Mouse (Mus musculus) ovary, postnatal 14 days (tissue): ENCODE results near the gene Kcnk3.

Experiments
- DNase-seq: peaks from one replicate; pipeline ENCODE4 v3.0.0; 2022; ENCODE audit warnings: low spot score

Gene Kcnk3

DNA sequence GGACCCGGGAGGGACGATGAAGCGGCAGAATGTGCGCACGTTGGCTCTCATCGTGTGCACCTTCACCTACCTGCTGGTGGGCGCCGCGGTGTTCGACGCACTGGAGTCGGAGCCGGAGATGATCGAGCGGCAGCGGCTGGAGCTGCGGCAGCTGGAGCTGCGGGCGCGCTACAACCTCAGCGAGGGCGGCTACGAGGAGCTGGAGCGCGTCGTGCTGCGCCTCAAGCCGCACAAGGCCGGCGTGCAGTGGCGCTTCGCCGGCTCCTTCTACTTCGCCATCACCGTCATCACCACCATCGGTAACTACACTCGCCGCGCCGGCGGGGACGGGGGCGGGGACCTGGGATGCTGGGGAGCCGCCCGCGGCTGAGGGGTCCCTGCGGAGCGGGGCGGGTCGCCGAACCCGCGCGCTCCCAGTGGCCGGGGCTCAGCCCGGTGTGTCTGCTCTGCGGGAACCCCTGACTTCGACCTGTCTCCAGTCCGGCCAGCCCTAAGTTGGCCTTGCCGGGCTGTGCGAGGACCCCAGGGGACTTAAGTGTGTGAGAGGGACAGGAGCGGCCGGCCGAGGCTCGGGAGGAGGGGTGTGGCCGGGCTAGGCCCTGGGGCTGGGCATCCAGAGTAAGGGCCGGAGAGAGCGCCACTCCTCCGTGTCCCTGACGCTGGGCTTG, 465 bp downstream of the Kcnk3 start:
- DNase-seq, result no peak

DNA sequence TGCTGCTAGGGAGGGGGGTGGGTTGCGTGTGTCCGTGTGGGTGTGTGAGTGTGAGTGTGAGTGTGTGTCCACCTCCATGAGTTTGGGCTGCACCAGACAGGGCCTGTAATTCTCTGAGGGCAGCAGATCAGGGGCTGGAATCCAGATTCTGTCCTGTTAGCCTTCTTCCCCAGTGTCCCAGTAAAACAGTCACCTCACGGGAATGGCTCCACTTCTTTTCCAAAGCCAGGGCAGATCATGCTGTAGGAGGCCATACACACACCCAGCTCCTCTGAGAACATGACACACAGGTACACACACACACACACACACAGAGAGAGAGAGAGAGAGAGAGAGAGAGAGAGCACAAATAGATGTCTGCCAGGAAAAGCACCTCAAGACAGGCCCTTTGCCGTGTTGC, 1.1 kb downstream of the Kcnk3 start:
- DNase-seq, result no peak

DNA sequence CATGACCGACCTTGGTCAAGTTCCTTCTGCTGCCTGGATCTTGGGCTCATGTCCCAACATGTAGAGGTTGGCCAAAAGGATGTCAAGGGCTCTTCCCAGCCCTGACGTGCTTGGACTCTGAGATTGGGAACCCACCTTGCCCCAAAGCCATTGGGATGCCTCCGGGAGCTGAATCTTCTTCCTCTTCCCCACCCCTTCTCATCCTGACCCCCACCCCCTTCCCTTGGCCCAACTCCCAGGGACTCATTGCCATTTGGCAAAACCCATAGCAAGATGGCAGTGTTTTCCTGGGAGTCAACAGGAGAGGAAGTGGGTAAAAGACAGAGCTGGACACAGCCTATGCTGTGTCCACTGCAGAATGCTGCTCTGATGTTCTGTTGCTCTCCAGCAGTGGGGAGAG, 1.6 kb downstream of the Kcnk3 start:
- no peak for DNase-seq

DNA sequence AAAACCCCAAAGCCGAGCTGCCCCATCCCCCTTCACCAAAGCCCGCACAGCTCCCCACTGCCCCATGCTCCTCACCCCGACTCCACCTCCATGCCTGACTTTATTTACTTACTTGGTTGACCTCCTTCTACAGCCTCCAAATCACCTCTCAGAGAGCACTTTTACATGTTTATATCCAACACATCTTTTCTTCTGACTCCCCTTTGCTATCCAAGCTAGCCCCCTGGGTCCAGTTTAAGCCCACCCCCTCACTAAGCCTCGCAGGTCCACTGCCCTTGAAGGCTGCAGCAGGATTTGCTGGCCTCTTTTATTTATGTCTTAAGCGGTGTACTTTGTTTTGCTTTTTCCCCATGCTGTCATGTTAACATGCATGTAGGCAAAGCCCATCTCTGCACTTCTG, 2.3 kb downstream of the Kcnk3 start:
- no peak for DNase-seq

DNA sequence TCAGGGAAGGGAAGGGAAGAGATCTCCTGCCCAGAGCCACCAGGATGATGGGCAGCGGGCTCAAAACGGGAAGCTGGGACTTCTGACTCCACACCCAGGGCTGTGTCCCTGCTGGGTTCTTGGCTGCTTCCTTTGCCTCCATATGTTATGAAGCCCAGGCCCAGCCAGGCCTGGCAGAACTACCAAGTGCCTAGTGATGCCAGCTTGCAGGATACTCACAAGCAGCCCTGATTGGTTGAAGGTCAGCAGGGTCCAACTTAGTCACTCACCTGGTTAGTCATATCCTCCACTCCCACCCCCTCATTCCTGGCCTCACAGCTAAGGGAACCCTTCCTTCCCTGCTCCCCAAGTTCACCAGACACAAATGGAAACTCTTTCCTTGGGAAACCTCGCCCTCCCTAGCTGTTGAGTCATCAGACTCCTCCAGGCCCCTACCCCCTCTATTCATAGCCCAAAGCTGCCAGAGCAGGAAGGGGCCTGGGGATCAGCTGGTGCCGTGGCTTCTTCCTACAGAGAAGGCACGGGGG, 3.3 kb downstream of the Kcnk3 start:
- DNase-seq, result no peak

DNA sequence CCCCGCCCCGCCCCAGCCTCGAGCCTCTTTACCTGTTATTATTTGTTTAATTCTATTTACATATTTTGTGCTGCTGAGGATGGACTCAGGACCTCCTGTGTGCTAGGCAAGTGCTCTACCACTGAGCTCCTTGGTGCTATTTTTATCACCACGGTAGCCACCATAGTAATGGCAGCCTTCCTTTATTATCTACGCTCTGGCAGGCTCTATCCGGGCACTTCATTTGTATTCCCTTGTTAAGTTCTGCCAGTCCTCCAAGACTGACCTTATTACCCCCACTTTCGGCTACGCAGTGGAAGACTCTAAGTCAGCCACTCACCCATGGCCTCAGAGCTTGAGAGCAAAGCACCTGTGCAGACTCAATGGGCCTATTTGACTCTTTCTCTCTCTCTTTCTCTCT, 3.8 kb downstream of the Kcnk3 start:
- DNase-seq, result no peak

DNA sequence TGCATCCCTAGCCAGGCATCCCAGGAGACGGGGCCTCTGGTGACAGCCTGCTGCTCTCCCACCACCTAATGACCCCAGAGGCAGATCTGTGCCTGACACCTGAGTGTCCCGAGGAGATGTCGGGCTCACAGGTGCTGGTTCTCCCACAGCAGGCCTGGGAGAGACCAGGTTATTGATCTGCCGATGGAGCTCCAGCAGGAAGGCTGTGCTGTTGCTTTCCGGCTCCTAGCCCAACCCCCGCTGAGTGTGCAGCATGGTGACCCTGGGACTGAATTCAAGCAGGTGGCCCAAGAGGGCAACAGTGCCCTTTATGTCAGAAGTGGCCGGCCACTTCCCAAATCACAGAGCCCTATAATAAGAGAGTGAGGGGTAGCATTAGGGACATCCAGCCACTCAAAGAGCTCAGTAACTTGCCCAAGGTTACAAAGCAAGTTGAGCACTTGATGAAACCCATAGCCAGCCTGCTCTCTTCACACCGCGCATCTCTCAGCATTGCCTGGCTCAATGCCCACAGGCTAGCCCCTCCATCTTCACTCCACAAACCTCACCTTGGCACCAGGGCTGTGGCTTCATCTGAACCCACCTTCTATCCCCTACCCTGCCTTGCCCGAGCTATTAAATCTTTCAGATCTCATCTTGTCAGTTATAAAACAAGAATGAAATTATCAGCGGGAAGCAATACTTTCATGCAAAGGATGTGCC, 4.5 kb downstream of the Kcnk3 start:
- DNase-seq, result no peak

DNA sequence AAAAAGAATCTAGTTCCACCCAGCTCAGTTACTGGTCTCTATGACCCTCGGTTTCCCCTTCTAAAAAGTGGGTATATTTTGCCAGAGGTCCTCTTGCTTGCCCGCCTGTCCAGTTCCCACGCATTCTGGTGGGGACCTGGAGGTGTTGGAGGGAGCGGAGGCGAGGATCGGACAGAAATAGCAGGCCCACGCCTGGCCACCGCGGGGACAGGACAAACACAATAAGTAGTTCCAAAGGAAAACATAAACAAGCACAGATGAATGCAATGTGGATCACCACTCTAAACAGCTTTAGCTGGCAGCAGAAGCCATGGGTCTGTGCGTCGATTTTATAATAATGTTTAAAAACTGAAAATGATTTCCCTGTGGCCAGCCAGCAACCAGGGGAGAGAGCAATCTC, 5.4 kb downstream of the Kcnk3 start:
- DNase-seq, result no peak

DNA sequence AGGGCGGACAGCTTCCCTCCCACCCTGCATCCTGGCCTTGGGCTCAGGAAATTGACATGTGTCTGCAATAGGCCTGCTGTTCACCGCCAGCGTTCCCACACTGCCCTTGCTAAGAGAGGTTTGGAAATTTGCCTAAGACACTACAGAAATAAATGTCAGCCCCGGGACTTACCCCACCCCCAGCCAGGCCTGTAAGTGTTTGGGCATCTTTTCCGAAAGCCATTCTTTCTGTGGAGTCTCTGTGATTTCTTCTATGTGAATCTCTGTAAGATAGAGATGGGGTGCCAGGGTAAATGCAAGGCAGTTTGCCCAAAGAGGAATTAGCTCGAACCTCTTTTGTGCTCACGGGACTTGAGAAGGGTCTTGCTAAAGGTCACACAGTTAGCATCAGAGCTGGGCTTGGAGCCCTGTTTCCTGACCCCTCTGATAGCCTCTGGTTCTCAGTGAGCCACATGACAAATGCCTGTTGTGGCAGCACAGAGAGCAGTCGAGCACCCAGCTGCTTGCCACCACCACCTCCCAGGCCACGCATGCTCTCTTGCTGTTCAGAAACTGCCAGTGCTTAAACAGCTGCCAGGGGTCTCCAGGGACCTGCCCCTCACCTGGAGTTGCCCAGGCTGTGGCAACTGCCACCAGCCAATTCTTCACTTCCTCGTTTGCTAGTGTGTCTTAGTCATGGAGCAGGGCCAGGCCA, 6.0 kb downstream of the Kcnk3 start:
- DNase-seq, result no peak

DNA sequence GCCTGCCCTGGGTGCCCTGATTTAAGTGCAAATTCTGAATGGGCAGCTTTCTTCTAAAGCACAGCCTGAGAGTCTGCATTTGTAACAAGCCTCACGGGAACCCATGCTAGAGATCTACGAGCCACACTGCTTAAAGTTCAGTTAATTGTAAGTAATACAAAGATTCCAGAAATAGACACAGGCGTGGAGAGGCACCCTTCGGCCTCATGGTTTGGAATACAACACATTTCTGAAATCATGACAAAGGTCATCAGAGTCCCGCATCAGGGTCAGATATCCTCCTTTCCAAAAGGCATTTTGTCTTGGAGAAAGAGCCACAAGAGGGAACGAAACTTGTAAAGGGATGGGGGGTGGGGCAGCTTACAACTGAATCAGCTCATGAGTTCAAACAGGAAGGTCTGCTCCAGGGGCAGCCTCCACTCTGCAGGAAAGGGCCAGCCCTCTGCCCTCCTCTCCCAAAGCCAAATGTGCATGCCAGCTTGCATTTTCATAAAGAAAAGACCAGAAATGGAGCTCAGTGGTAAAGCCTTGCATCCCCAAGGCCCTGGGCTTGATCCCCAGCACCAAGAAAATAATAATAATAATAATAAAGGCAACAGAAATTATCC, 7.1 kb downstream of the Kcnk3 start:
- no peak for DNase-seq

DNA sequence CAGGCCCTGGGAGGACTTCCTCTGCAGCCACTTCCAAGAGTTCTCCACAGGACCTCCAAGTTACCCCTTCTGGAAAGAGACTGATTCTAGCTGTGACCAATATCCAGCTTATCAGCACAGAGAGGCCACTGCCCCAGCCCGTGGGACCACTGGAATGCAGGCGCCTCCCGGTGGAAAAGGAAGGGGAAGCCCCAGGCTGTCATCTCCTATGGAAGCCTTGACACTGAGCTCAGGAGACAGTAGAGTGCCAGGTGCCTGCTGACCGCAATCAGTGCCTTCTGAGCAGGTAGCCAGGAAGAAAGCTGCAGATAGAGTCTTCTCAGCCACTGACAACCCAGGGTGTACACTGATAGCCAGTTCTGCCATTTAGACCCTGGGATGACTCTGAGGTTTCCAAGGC, 13.4 kb downstream of the Kcnk3 start:
- DNase-seq, result no peak

DNA sequence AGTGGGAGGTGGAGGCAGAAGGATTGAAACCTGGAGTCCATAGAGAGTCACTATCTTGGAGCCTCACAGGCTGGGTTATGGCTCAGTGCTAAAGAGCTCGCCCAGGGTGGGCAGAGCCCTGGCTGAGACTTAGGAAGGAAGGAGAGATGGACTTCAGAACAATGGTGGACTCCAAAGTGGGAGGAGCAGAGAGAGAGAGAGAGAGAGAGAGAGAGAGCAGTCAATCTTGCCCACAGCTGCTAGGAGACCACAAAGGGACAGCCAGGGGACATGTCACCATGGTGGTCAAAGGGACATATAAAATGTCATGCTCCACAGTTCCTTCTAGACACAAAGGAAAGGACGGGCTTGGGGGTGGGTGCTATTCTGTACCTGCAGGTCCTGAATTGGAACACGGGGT, 15.3 kb downstream of the Kcnk3 start:
- DNase-seq, result no peak

DNA sequence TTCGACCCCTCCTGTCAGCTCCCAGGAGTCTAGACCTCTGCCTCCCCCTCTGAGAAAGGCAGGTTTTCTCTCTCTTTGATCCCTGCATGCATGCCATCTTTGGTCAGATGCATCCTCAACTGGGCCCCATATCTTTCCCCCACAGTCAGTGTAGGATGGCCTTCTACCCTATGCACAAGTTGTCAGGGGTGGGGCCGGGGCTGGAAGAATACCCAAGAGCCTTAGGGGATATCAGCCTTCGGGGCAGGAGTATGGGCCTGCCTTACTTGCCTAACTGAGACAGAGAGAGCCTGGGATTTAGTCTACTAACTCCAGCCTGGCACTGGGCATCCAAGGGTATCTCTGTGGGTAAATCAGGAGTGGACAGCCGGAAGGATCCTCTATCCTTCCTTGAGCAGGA, 16.0 kb downstream of the Kcnk3 start:
- DNase-seq, result no peak

DNA sequence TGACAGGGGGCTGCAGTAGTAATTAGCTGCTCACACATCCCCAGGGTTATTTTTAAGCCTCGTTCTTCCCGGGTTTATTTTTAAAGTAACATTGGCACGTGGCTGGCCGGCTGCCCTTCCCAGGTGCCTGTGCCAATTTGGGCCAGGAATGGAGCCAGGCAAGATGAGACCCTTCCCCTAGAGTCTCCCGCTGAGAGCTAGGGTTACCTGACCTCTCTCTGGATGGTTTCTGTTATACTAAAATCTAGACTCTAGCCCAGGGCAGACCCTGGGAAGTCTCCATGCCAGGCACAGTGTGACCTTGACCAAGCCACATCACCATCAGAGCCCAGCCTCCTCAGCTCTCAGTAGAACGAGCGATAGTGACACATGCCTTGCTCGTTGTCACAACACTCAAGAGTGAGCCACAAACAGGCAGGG, 16.8 kb downstream of the Kcnk3 start:
- no peak for DNase-seq

DNA sequence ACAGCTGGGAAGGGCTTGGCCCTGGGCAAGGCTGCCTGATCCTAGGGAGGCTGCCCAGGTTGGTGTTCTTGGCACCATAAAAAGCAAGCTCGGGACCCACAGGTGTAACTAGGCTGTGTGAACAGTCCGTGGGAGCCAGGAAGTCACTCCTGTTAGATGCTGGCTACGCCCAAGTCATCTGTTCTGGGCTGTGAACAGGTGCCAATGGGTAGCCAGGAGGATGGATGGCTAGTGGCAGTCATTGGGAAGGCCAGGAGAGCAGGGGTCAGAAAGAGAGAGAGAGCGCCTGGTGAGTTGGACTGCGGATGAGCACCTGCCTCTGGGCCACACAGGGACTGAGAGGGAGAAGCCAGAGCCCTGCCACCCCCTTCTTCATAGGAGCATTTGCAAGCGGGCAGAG, 17.7 kb downstream of the Kcnk3 start:
- no peak for DNase-seq

DNA sequence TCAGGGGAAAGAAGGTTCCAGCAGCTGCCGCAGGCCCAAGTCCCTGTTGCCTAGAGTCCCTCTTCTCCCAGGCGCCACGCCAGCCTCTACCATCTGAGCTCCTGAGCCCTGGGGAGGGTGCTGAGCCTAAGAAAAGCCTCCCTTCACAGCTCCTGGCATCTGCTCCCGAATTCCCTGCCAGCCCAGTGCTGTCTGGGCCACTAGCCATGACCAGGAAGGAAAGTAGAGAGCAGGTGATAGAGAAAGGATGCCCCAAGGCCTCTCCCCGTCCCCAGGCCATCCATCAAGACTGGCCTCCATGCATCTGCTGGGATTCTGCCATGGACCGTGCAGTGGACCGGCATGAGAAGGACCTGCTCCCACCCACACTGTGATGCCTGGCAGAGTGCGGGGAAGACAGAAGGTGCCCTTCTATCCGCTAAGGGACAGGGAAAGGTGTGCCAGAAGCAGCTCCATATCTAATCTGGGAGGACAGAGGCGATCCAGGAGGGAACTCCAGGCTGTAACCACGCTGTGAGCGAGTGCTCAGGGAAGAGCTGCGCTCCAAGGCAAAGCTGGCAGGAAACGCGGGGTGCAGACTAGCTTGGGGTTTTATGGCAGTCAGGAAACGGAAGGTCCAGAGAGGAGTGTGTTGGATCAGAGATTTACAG, 18.6 kb downstream of the Kcnk3 start:
- DNase-seq, result no peak

DNA sequence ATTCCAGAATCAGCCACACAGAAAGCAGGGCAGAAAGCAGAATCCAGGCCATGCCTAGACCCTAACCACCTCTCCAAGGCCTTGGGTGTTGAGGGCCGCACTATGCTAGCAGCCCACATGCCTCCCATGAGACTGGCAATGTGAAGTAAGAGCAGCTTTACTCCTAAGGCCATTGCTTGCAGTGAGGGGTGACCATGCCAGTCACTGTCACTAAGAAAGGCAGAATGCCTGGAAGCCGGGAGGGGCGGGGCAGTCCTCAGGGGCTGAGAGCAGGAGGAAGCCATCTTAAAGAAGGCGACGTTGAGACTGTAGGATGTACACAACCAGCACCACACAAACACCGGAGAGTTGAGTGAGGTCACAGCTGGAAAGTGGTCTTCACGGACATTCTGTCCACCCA, 21.1 kb downstream of the Kcnk3 start:
- DNase-seq, result no peak

DNA sequence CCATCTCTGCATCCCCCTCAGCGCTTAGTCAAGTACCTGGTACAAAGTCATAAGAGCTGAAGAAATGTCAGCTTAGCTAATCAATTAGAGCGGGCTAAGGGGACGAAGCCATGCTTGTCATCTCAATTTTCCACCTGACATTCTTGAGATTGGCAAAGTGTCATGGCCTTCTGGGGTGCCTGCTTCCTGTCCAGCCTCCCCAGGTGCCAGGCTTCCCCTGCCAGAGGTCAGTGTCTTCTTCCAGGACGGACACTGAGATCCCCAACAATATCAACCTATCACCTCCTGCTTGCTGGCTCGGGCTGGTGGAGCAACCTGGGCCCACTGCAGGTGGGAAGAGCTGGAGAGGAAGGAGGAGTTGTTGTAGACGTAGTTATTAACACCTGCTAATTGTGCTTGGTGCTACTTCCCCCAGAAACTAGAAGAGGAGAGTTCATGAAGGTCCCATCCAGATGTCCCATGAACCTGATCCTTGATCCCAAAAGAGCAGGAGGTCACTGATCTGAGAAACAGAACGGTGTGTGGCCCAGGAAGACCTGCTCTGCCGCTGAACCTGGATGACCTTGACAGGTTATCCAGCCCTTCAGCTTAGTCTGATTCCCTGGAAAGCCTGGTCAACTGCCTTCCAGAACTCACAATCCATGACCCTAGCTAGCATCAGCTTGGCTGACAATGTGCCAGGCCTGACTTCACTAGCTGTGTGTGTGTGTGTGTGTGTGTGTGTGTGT, 22.1 kb downstream of the Kcnk3 start:
- no peak for DNase-seq

DNA sequence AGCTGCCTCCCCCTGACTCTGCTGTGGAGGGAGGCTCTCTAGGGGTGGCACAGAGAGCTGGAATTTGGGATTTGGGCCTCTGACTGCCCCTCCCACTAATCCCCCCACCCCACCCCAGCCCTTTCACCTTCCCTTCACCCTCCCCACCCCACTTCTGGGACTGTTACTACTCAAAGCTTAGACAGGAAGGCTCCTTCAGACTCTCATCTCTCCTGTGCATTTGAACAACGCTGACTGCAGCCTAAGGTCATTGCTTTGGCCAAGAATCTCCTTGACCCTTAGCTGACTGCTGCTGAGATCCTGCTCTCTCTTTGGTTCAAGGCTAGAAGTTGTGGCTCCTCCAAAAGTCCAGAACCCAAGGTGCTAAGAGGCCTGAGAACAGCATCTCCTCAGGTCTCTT, 23.1 kb downstream of the Kcnk3 start:
- no peak for DNase-seq

DNA sequence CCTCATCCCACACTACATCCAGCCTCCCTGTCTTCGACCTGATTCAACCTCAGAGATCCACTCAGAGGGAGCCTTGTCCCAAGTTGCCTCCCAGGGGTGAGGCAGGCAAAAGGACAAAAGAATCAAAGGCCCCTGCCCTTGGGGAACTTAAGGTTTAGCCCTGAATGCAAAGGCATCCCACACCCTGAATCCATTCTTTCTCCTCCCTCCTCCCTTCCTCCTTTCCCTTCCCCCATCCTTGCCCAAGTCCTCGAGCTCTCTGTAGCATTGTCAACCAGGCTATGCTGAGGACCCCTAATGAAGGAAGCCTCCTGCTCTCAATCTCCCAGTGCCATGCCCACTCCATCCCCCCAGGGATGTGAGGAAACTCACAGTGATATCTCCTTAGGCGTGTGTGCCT, 23.7 kb downstream of the Kcnk3 start:
- DNase-seq, result no peak

DNA sequence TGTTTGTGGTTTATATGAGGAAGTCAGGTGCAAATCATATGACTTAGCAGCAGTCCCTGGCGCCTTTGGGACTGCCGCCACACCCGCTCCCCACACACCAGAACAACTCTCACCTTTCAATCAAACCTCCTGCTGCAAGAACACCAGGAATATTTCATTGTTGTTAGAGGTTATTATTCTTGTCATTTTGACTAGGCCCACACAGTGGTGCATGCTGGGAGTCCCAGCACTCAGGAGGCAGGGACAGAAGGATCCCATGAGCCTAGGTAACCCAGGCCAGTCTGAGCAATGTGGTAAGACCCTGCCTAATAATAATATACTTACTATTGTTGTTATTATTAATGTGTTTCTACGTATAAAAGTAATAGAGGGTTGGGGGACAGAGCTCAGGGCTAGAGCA, 24.6 kb downstream of the Kcnk3 start:
- no peak for DNase-seq

DNA sequence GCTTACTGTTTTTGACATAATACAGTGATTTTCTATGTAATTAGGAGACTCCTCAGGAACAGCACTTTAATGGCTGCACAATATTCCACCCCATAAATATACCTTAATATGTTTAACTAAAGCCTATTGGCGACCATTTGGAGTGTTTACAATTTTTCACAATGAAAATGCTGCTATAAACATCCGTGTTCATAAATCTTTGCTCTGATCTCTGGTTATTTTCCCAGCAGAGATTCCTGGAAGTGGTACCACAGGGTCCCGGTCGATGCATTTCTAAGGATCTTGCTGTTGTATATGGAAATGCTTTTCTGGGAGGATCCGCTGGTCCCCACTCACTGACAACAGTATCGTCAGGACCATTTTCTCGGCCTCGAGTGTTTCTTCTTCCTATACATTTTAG, 25.3 kb downstream of the Kcnk3 start:
- no peak for DNase-seq
